Mouse (Mus musculus) C2C12 (cell line): ENCODE data around the gene Mgme1.

ENCODE experiments used
- CTCF ChIP-seq: IDR thresholded peaks from one replicate; pipeline ENCODE4 v1.5.1; 2011; ENCODE audit not compliant: control insufficient read depth, insufficient read depth, insufficient read length
- FOSL1 ChIP-seq: IDR thresholded peaks from one replicate; pipeline ENCODE4 v1.8.0; 2011; ENCODE audit warnings: mild to moderate bottlenecking, low read length; ENCODE audit not compliant: poor library complexity, insufficient read depth, severe bottlenecking
- USF1 ChIP-seq: IDR thresholded peaks from one replicate; pipeline ENCODE4 v1.6.1; 2011; ENCODE audit warnings: low read depth, mild to moderate bottlenecking, control low read depth, moderate library complexity

DNA sequence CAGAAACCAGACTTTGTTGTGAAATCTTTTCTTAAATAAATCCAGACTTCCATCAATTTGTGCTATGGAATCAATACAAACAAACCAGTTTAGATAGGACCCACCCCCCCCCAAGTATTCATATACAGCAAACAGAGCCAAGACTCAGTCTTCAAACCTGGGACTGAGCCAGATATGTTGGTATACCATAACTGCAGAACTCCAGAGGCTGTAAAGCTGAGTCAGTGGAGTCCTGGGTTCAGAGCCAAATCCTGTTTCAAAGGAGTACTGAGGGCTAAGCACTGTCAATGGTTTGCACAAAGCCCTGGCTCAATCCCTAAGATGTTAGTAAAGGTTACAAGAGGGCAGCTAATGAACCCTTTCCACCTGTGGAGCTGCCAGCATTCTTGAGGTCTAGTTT lies 20.4 kb upstream of the Mgme1 start:
- TF ChIP-seq CTCF (no peak), FOSL1 (no peak), USF1 (no peak)
